Mouse (Mus musculus) lung, postnatal 14 days (tissue): Measurements from ENCODE around the gene Anxa11.
"Not testable (repeated sequence)": the region's sequence is repeated elsewhere in the genome, so short reads cannot be mapped to it uniquely, and the experiment has no call there.

Experiments
- DNase-seq: peaks from one replicate; pipeline ENCODE4 v3.0.0; 2021

Gene Anxa11

DNA sequence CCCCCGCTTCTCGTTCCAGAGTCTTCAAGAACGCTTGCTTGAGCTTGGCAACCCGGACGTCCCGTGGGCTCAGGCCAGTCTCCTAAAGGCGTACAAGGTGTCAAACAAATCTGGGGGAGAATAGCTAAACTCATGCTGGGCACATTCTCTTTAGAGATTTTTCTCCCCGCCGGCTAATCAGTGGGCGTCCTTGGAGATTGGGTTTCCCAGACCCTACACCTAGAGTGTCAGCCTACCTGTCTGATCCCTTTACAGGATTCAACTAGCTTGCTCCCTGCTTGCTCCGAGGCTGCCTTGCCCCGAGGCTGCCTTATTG is 690 bp downstream of the Anxa11 start:
- DNase-seq = no peak

- no peak for DNase-seq
These were observed 2.4 kb downstream of the Anxa11 start for GRCm38 (mm10) chr14:25844372-25844771.

DNA sequence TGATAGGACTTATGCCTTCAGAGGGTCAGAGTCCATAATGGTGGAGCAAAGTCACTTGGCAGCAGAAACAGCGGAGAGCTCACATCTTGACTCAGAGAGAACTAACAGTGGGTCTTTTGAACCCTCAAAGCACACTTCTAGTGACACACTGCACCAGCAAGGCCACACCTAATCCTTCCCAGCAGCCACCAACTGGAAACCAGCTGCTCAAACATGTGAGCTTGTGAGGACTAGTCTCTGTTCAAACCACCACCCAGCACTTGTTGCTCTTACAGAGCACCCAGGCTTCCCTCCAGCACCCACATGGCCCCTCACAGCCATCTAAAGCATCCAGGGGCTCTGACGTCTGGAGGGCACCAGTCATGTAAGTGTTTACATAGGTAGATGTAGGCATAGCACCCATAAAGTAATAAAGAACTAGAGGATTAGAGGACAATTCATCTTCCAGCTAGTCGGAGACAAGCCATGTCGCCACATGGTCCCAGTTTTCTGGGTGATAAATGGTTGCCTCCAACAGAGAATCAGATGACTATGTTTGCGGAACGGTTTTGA is 4.0 kb downstream of the Anxa11 start:
- DNase-seq = no peak

DNA sequence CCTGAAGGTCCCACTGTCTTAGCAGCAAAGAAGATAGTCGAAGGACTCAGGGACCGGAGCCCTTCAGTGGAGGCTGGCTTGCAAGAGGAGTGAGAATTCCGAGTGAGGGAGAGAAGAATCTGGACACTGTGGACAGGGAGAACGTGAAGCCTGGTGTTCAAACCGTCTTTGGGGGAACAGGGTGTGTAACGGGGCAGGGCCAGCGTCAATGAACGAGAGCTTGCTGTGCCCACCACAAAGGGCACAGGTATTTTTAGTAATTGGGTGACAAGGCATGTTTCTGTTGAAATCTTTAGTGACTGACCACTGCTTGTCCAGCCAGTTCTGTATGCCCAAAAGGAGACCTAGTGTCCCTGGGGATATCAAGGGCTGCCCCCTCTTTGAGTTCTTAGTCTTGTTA is 4.6 kb downstream of the Anxa11 start:
- no peak for DNase-seq

DNA sequence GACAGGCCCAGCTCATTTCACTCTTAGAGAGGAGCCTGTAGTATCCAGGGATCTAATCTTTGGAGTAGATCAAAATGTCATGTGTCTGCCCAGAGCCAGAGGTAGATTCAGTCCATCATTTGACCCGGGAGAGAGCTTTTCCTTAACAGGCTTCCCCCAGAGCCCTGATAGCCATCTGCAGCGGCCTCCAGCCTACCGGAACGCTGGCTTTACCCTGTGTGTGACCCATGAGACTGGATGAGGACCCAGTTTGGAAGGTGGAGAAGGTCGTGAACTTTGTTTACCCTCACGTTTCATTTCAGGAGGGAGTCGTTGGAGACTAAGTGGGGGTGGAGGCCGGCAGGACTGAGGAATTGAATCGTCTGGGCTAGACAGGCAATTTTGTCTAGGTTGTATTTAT is 5.7 kb downstream of the Anxa11 start:
- DNase-seq = no peak

DNA sequence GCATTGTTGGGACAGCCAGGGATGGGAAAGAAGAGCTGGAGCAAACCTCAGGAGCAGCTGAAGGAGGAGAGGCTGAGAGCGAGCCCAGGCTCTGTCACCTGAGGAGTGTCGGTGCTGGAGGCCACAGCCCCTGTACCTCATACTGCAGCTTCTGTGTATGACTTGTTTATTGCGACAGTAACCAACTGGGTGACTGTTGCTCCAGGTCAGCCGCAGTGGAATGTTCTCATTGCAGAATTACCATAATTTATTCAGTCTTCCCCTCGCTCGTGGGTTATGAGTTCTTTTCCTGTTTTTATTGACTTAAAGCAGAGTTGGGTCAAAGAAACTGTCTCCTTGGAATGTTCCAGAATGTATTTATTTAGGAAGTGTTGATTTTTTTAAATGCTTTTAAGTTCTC is 6.3 kb downstream of the Anxa11 start:
- DNase-seq = no peak

- DNase-seq = not testable (repeated sequence)
These were observed 6.8 kb downstream of the Anxa11 start for GRCm38 (mm10) chr14:25848708-25849107.

DNA sequence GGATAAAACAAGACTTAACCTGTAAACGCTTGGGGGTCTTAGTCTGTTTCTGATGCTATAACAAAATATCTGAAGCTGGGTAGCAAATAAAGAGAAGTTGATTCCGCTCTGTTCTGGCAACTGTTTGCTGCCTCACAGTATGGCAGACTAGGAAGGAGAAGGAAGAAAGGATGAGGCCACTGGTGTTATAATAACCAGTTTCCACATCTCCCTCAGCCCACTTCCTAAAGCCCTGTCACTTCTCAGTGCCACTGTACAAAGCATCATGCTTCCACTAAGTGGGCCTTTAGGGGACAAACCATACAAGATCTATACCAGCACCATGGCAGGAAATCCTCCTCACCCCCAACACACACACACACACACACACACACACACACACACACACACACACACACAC is 8.5 kb downstream of the Anxa11 start:
- DNase-seq = no peak

DNA sequence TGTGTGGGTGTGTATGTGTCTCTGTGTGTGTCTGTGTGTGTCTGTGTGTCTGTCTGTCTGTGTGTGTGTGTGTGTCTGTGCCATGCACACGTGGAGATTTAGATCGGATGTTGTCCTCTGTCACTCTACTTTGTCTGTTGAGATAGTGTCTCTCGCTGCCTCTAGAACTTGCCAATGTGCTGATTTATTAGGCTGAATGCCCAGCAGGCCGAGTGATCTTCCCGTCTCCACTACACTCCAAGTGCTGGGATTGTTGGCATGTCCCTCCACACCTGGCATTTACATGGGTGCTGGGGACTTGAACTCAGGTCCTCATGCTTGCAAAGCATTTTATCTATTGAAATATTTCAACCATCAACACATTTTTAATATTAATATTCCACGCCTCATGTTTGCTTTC is 9.2 kb downstream of the Anxa11 start:
- DNase-seq = no peak

- no peak for DNase-seq
These were observed 10.2 kb downstream of the Anxa11 start for GRCm38 (mm10) chr14:25852121-25852561.

- DNase-seq = no peak
These were observed 11.3 kb downstream of the Anxa11 start for GRCm38 (mm10) chr14:25853295-25853694.

GRCm38 (mm10) chr14:25853717-25854452 is 11.9 kb downstream of the Anxa11 start:
- DNase-seq = no peak

- no peak for DNase-seq
These were observed 13.4 kb downstream of the Anxa11 start for GRCm38 (mm10) chr14:25855241-25855885.

GRCm38 (mm10) chr14:25857168-25857621 is 15.2 kb downstream of the Anxa11 start:
- DNase-seq = no peak

DNA sequence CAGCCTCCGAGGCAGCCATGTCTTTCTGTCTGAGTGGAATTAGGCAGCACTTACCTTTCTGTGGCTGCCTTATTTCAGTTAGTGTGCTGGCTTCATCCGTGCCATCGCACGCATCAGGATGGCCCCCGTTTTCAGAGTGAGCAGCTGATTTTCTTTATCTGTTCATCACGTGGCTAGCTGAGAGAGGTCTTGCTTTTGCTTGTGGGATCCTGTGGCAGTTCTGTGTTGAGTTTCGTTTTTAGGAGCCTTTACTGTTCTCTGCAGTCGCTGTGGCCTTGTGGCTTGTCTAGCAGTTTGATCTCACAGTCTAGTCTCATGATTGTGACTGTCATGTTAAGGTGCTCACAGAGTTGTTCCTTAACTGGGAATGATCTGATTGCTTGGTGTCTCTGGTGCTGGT is 16.0 kb downstream of the Anxa11 start:
- DNase-seq = no peak

DNA sequence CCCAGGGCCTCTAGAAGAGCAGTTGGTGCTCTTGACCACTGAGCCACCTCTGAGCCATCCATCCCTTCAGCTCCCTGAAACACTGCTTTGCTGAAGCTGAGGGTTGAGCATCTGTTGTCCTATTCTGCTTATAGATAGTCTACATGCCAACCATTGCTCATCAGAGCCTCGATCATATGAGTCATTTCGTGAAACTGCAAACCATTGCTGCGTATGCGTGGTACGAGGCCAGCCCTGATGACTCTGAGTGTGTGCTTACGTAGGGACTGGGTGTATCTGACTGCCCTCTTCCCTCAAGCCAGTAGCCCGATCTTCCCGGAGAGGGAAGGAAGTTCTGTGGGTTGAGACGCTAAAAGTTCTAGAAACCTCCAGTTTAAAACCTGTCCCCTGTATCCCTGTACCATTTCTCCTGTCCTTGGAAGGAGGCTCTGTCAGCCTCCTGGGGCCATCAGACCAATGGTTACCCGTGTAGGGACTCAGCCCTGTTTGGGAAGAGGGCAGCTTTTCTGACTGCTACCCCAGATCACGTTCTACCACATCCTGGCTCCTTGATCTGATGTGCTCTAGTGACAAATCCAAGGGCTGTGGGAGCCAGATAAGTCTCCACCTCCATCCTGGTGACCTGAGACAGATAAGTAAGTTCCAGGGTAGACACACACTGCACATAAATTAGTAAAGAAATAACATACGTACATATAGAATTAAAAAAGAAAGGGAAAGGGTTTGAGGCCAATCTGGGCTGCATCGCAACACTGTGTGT is 20.0 kb downstream of the Anxa11 start:
- no peak for DNase-seq

DNA sequence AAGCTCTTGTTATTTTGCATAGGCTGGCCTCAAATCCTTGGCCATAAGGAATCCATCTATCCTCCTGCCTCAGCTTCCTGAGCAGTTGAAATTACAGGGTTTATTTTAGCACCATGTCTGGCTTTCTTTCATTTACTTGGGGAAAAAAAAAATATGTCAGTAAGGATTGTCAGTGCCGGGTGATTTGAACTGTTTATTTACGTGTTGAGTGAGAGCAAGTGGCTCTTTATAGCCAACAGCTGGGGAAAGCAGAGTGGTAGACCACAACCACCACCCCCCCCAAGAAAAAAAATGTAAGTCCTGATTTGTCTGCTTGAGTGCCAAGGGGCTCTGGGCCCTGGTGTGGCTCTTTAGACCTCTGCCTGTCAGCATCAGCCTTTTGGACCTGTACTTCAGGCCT is 21.8 kb downstream of the Anxa11 start:
- no peak for DNase-seq

DNA sequence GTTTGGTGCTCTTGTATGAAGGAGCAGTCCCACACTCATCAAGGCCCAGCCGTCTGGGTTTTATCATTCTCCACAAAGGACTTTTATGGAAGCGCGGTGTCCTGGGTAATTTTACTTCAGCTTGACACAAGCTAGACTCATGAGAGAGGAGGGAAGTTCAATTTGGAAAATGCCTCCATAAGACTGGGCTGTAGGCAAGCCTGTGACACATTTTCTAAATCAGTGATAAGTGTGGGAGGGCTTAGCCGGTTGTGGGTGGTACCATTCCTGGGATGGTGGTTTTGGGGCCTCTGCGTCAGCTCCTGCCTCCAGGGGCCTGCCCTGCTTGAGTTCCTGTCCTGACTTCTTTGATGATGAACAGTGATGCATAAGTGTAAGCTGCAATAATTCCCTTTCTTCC is 23.3 kb downstream of the Anxa11 start:
- DNase-seq = no peak

DNA sequence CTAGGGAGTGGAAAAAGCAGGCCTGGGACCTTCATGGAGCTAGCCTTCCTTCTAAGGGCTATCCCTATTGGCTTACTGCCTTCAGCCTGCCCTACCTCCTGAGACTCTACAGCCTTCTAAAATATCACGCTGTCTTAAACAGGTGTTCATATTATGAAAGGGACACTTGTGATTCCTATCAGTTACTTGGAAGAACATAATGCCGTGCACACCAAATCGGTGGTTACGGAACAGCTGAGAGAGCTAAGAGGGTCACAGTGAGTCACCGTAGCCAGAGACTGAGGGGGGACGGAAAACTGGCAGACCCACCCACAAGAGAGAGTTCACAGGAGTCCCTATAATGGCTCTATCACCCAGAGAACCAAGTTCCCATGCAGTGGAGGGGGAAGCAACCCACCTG is 24.4 kb downstream of the Anxa11 start:
- DNase-seq = no peak

DNA sequence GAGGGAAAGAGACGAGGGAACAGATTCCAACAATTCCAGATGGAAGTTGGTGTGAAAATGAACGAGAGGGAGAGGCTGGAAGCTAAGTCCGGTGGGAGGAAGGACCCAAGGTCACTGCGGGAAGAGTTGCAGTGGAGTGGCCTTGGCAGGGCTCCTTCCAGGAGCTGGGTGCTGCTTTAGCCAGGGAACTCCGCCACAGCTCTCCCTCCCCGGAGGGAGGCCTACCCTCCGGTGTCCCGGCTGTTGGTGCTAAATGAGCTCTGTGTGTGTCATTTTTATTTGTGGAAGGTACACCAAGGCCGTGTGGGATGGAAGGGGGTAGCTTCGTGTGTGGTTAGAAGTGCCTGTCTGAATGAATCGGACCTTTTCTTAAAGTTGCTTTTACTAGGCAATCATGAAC is 24.9 kb downstream of the Anxa11 start:
- DNase-seq = no peak

DNA sequence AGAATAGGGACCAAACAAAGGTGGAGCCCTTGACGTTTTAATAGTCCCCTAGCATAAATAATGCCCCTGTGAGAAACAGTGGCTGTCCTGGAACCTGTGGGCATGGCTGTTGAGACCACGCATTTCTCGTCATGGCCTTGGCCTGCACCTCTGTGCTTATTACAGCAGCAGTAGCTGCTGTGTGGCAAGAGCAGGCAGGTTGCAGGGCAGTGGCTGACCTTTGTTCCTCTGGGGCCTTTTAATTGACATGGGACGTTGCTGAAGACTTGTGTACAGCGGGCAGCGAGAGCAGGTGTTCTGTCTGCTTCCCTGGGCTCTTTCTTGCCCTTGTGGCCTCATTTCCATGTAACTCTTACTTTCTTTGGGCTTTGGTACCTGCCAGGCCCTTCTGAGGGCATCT is 25.9 kb downstream of the Anxa11 start:
- DNase-seq = no peak

DNA sequence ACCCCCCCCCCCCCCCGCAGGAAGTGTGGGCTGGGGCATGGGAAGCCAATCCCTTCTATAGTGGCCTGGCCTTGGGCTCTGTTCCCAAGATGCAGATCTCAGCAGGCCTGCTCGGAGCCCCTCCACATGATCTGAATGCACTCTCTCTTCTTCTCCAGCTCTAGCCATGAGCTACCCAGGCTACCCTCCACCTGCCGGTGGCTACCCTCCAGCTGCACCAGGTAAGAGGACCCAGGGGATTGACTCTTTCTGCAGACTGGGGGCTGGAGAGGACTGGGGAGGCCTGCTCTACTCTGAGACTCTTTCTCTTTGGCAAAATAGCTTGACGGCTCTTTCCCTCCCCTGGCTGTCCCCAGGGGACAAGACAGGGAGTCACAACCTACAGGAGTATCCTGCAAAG is 26.8 kb downstream of the Anxa11 start:
- DNase-seq = no peak

DNA sequence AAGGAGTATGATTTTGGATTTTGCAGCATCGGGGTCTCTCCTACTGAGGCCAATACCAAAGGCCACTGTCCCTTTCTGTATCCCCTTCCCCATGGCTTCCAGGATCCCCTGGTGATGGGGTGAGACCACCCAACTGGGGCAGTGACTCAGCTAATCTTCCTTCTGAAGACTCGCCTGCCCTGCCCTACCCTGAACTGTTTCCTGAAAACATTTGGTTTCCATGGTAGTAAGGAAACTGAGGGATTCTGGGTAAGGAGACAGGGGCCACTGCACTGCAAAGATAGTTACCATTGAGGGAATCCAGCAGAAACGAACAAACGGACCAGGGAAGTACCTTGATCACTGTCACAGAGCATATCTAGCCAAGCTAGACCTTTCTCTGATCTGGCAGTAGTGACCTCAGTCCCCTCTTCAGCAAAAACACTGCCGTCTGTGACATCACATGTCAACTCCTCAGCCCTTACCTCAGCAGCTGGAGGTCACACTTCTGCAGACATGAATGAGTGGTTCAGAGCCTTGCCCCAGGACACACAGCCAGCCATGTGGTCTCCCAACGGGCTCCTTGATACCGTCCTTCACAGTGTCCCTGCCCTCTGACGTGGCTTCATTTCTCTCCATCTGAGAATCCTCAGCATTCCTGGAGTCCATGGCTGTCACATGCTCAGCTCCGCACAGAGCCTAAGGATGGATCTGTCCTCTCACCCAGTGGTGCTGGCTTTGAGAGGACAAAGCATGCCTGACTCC is 27.4 kb downstream of the Anxa11 start:
- DNase-seq = no peak
